Mouse (Mus musculus): ENCODE results near the gene Csrp2.

DNA sequence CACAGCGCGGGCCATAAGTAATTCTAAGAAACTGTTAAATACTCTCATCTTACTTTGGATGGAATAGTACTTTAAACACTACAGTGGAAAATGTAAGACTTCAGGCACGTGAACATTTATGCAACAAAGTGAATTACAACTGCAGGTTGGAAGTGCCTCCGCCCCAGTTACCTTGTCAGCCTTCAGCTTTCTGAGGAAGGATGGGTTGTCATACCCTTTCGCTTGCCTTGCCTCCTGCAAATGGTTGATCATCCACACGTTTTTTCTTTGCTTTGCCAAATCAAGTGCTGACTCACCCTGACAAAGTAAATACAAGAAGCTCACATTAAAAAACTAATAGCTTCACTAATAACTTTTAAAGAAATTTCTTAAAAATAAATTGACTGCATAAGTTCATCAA lies 41.3 kb downstream of the Csrp2 start:
- TF ChIP-seq CTCF (IDR thresholded peaks at IDR 0.05; ENCODE audit: extremely low read depth, insufficient read depth, insufficient read length, insufficient replicate concordance) (no peak), POLR2A (IDR thresholded peaks at IDR 0.05; ENCODE audit: low read depth, low read length) (no peak)

Data from spleen, adult 2 months (tissue).